Mouse (Mus musculus) lung, postnatal 0 days (tissue): ENCODE results near the gene Flad1.

ENCODE experiments used
- CTCF ChIP-seq: IDR thresholded peaks from 2 replicates; pipeline ENCODE4 v1.5.1; 2016; ENCODE audit warnings: antibody characterized with exemption, mild to moderate bottlenecking
- EP300 ChIP-seq: IDR thresholded peaks from 2 replicates; pipeline ENCODE4 v1.6.1; 2016; ENCODE audit warnings: antibody characterized with exemption, mild to moderate bottlenecking, control low read depth

DNA sequence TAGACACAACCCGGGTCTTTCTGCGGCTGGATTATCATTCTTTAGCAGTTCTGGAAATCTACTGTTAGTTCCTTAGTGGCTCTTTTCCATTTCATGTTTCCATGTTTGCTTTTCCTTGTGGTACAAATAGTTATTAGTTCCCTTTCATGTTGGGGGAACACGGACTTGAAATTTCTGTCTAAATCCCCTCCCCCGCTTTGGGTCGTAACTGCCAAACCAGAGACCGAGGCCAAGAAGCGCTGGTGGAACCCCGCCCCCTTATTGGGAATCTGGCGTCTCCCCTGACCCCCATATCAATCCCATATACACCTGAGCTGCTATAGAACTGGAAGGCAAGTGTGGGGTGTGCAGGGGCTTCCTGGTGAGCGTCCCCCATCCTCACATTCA, 16.3 kb downstream of the Flad1 start:
- TF ChIP-seq CTCF = no peak
- no peak for TF ChIP-seq EP300
